Mouse (Mus musculus) myocyte (in vitro differentiated cells): ENCODE data around the gene Cd8a.

Source experiments
- CEBPB ChIP-seq: IDR thresholded peaks from 2 replicates; pipeline ENCODE4 v1.6.1; 2011; ENCODE audit warnings: mild to moderate bottlenecking, moderate library complexity; ENCODE audit not compliant: poor library complexity, insufficient read depth, severe bottlenecking
- E2F4 ChIP-seq: IDR thresholded peaks from one replicate; pipeline ENCODE4 v1.6.1; 2011; ENCODE audit warnings: mild to moderate bottlenecking, control low read depth, moderate library complexity; ENCODE audit not compliant: insufficient read depth
- MAX ChIP-seq: IDR thresholded peaks from one replicate; pipeline ENCODE4 v1.6.1; 2011; ENCODE audit warnings: low read depth, mild to moderate bottlenecking, control low read depth
- MYOD1 ChIP-seq, 3 experiments: IDR thresholded peaks; one replicate each; pipeline ENCODE4 v1.6.1; 2011; ENCODE audit warnings: control low read depth in 2 of 3, low read depth in 2 of 3, mild to moderate bottlenecking in 2 of 3, moderate library complexity in 1 of 3; ENCODE audit not compliant: insufficient read length in 2 of 3, control insufficient read depth in 1 of 3
- MYOG ChIP-seq, 3 experiments: IDR thresholded peaks; one replicate each; pipeline ENCODE4 v1.6.1; 2011; ENCODE audit warnings: control low read depth in 2 of 3, low read depth in 2 of 3, mild to moderate bottlenecking in 2 of 3; ENCODE audit not compliant: insufficient read length in 2 of 3, control insufficient read depth in 1 of 3, insufficient read depth in 1 of 3
- POLR2A ChIP-seq: IDR thresholded peaks from one replicate; pipeline ENCODE4 v1.6.1; 2011; ENCODE audit warnings: low read depth, mild to moderate bottlenecking, control low read depth, moderate library complexity; ENCODE audit not compliant: insufficient read length
- POLR2AphosphoS2 ChIP-seq: IDR thresholded peaks from one replicate; pipeline ENCODE4 v1.6.1; 2011; ENCODE audit warnings: low read depth, control low read depth; ENCODE audit not compliant: insufficient read length
- SRF ChIP-seq: IDR thresholded peaks from one replicate; pipeline ENCODE4 v1.6.1; 2011; ENCODE audit warnings: low read depth; ENCODE audit not compliant: control insufficient read depth, insufficient read length
- TCF12 ChIP-seq: IDR thresholded peaks from one replicate; pipeline ENCODE4 v1.6.1; 2011; ENCODE audit warnings: mild to moderate bottlenecking, control low read depth; ENCODE audit not compliant: poor library complexity, insufficient read depth, severe bottlenecking
- TCF3 ChIP-seq: IDR thresholded peaks from one replicate; pipeline ENCODE4 v1.6.1; 2011; ENCODE audit warnings: low read depth, control low read depth; ENCODE audit not compliant: insufficient read length
- USF1 ChIP-seq: IDR thresholded peaks from one replicate; pipeline ENCODE4 v1.6.1; 2011; ENCODE audit warnings: low read depth, mild to moderate bottlenecking, control low read depth, moderate library complexity

GRCm38 (mm10) chr6:71361156-71361670 lies 12.0 kb upstream of the Cd8a start:
- TF ChIP-seq POLR2A (no peak), USF1 (no peak), MYOG (IDR thresholded peaks at IDR 0.05; ENCODE audit: control insufficient read depth in 1 of 3, insufficient read depth in 1 of 3, insufficient read length in 2 of 3, low read depth in 2 of 3) (no peak), TCF12 (no peak), POLR2AphosphoS2 (no peak), TCF3 (no peak), MAX (no peak), E2F4 (no peak), SRF (no peak), CEBPB (no peak), MYOD1 (IDR thresholded peaks at IDR 0.05; ENCODE audit: control insufficient read depth in 1 of 3, insufficient read length in 2 of 3, low read depth in 2 of 3) (no peak)
